Mouse (Mus musculus) stomach, embryonic 16.5 days (tissue): ENCODE results near the gene Apol8. TPM values are rescaled to one million over a fixed set of nuclear protein-coding genes. Genes with fewer than 3 reads are reported as not detected.
"Not testable (repeated sequence)": the region's sequence is repeated elsewhere in the genome, so short reads cannot be mapped to it uniquely, and the experiment has no call there.

Experiments used
- ATAC-seq: fragments of 200-750 bp; cut with Nextera tagmentation; 2 replicates; pipeline ENCODE4 v1.8.0; 2017; ENCODE audit warnings: moderate number of reproducible peaks, moderate TSS enrichment; ENCODE audit not compliant: insufficient read depth, low FRiP score
- H3K27ac ChIP-seq: fragments of 300-500 bp; sonication (generic); 2 replicates; pipeline ENCODE4 v1.5.1; 2014; ENCODE audit warnings: low read length
- H3K27me3 ChIP-seq: fragments of 300-500 bp; sonication (generic); 2 replicates; pipeline ENCODE4 v1.6.1; 2014; ENCODE audit warnings: low read length, control low read depth, mixed read lengths; ENCODE audit not compliant: control insufficient read depth, insufficient read depth
- H3K36me3 ChIP-seq: fragments of 300-500 bp; sonication (generic); 2 replicates; pipeline ENCODE4 v1.6.1; 2014; ENCODE audit warnings: low read length; ENCODE audit not compliant: control insufficient read depth, insufficient read depth
- H3K4me1 ChIP-seq: fragments of 300-500 bp; sonication (generic); 2 replicates; pipeline ENCODE4 v1.6.1; 2014; ENCODE audit warnings: low read length, control low read depth, mixed read lengths; ENCODE audit not compliant: control insufficient read depth, insufficient read depth
- H3K4me2 ChIP-seq: fragments of 300-500 bp; sonication (generic); 2 replicates; pipeline ENCODE4 v1.6.1; 2014; ENCODE audit warnings: low read depth, low read length, mixed read lengths
- H3K4me3 ChIP-seq: fragments of 300-500 bp; sonication (generic); replicated peaks from 2 replicates; pipeline ENCODE4 v1.5.1; 2014; ENCODE audit warnings: mild to moderate bottlenecking, low read length
- H3K9ac ChIP-seq: fragments of 300-500 bp; sonication (generic); 2 replicates; pipeline ENCODE4 v1.6.1; 2014; ENCODE audit warnings: low read length
- H3K9me3 ChIP-seq: fragments of 300-500 bp; sonication (generic); replicated peaks from 2 replicates; pipeline ENCODE4 v1.6.1; 2016; ENCODE audit warnings: low read length, control low read depth; ENCODE audit not compliant: control insufficient read depth
- WGBS: fragments of 180-500 bp; shearing (Covaris S2); extraction: QIAGEN DNeasy Blood & Tissue Kit; methylation state at CpG from one replicate; pipeline ENCODE4 v1.1.7; 2014; 5-methylcytosine and 5-hydroxymethylcytosine counted together
- polyA plus RNA-seq: library from polyadenylated mRNA; unstranded; fragments of >200 nt; fragmentation: Nextera tagmentation; extraction: Ambion mirVana; gene quantifications from 2 replicates; pipeline ENCODE4 v1.2.1, GENCODE M21; 2015

The Apol8 gene
- polyA plus RNA-seq, 1 experiment from 2014 or later: 1.2 TPM

- H3K4me1 ChIP-seq, H3K9me3 ChIP-seq, H3K4me3 ChIP-seq, H3K9ac ChIP-seq, H3K27me3 ChIP-seq, H3K4me2 ChIP-seq, H3K36me3 ChIP-seq, H3K27ac ChIP-seq, ATAC-seq: not testable (repeated sequence)
- WGBS: 76% methylated on average over 3 of the region's 3 CpGs
Observed at GRCm38 (mm10) chr15:77705306-77705705, 51.5 kb downstream of the Apol8 start.

- not testable (repeated sequence) for H3K4me3 ChIP-seq, H3K27me3 ChIP-seq, H3K27ac ChIP-seq, H3K9me3 ChIP-seq, ATAC-seq, H3K9ac ChIP-seq, H3K36me3 ChIP-seq, H3K4me1 ChIP-seq, H3K4me2 ChIP-seq
- WGBS: 82% methylated on average over 4 of the region's 4 CpGs
Observed at GRCm38 (mm10) chr15:77698656-77699055, 58.1 kb downstream of the Apol8 start, which contains the start of gene Apol7e. Gene Apol7e, plus strand, starts transcription at chr15:77698857.

Other genes with a start within 250 kb of the Apol8 start
- not detected in 2 replicates for gene Apol11a, start 248.7 kb downstream of the Apol8 start, polyA plus RNA-seq
- gene Apol7c, start 223.7 kb downstream of the Apol8 start, polyA plus RNA-seq: 0.46 and 0.75 TPM in 2 replicates
- gene 1700025B11Rik, start 195.1 kb downstream of the Apol8 start, polyA plus RNA-seq: not detected in 2 replicates
- gene Apol10b, start 160.9 kb downstream of the Apol8 start, polyA plus RNA-seq: 0.18 and 0.47 TPM in 2 replicates
- gene Gm36245, start 157.7 kb downstream of the Apol8 start, polyA plus RNA-seq: not detected in 2 replicates
- 0.19 and 0.41 TPM in 2 replicates for gene Apol11b, start 113.7 kb downstream of the Apol8 start, polyA plus RNA-seq
- 0.17 and 0.35 TPM in 2 replicates for gene Apol7e, start 58.1 kb downstream of the Apol8 start, polyA plus RNA-seq
- 0.37 TPM in 1 of 2 replicates, not detected in the other for gene Apol9b, start 28.0 kb downstream of the Apol8 start, polyA plus RNA-seq
- 54.5 and 63.5 TPM in 2 replicates for gene Myh9, start 85.2 kb upstream of the Apol8 start, polyA plus RNA-seq
- gene Txn2, start 172.0 kb upstream of the Apol8 start, polyA plus RNA-seq: 232 and 253 TPM in 2 replicates
- 2.9 and 3.3 TPM in 2 replicates for gene Foxred2, start 199.7 kb upstream of the Apol8 start, polyA plus RNA-seq
- 182 and 186 TPM in 2 replicates for gene Eif3d, start 213.8 kb upstream of the Apol8 start, polyA plus RNA-seq